Mouse (Mus musculus): ENCODE results near the gene Prrx1.

Prrx1 gene

DNA sequence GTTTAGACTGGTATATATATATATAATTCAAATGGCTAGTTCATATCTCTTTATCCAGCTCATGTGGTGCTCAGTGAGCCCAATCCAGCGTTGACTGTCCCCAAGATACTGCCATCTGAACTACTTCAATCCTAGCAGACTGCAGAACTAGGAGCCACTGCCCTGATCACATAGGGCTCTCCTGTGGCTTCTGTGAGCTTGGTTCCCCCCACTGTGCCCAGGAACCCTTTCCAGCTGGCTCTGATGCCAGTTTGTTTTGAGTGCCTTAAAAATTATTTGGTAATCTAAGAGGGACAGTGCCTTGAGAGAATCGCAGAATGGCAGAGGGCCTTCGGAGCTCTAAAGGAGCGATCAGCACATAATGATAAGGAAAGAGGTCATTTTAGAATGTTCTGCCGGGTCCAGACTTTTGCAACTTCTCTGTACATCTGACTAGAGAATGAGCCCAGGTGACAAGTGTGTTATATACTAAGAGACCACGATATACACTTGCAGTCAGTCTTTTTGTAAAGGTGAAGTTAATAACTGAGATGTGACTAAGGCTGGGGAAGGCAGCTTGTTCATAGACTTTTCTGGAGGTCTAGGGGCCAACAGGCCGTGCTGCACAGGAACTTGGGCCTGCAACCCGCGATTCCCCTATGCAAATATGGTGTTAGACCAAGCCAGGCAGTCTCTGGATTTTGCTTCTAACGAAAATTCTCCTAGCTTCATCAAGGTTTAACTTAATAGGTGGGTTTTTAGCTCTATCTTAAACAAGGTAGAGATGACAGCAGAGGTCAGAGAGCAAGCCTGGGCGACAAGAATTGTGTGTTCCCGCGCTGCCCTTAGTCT is 2.3 kb downstream of the Prrx1 start:
- no peak for DNase-seq

DNA sequence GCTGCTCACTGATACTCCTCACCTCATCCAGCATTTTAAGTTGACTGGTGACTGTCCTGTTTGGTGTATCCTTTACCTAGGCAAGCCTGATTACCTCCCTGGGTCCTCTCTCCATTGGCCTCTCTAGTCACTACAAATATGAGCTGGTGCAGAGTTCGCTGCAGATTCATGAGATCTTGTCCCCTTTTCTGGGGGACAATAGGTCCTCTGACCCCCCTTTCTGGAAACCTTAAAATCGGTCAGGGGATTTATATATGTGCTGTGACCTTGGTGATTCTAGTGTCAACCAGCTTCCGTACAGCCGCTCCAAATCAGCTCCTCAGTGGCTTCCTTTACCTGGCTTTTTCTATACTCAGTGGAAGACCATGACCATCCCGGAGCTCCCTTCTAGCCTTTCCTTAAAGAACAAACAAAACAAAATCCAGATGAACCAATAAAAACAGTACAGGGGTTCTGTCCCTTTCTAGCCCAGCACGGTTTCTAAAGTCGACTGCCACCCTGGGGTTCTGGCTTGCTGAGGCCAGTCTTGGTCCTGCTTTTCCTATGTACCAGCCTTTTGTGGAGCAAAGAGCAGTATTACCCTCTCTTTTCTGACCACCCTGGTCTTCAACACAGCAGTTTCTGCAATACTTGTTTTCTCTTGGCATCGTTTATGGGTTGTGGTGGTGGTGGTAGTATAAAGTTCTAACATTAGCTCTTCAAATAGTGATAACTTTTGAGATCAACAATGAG is 3.3 kb downstream of the Prrx1 start:
- DNase-seq: no peak

DNA sequence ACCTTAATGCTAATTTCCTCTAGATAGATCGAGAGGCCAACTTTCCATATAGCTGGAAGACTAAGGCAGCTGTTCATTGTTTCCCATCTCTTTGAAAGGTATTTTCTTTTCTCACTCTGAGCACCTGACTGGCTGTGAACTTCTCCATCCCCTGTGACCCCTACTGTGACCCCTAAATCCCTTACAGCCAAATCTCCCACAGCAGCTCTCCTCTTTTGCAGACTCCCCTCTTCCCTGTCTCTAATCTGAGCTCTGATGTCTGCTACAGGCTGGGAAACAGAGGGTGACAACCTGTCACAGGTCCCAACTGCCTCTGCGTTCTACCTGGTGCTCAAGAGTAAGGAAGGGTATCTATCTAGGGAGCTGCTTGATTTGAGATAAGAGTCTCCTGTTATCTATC is 4.0 kb downstream of the Prrx1 start:
- no peak for DNase-seq

DNA sequence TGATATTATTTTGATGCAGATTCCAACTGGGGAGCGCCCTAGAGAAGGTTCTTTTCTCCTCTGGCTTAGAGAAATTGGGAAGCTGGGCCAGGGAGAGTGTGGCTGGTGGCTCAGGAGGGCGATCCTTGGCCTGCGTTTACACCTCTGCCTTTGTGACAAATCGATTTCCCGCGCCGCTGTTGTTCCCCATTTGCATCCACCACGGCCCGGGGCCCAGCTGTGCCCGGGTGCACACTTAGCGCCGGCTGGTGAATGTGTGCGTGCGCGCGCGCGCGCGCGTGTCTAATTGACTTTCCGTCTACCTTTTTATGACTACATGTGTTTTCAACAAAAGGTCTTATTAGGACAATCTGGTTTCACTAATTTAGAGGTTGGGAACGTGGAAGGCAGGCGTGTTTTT is 4.9 kb downstream of the Prrx1 start:
- DNase-seq: no peak

DNA sequence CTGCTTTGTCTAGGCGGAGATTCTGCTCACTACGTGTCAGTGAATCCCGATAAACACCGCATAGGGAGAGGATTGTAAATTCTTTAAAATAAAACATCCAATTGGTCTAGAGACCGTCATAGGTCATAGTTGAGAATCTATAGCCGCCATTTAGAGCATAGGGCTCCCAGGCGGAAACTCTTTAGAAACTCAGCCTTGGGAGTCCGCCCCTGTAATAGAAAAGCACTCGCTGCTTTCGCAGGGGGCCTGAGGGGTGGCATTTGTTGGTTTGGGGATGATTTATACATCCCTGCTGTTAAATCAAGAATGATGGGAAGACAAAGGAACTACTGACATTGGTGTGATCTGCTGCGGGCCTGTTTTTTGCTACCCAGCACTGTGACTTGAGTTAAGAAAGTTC is 5.8 kb downstream of the Prrx1 start:
- no peak for DNase-seq

DNA sequence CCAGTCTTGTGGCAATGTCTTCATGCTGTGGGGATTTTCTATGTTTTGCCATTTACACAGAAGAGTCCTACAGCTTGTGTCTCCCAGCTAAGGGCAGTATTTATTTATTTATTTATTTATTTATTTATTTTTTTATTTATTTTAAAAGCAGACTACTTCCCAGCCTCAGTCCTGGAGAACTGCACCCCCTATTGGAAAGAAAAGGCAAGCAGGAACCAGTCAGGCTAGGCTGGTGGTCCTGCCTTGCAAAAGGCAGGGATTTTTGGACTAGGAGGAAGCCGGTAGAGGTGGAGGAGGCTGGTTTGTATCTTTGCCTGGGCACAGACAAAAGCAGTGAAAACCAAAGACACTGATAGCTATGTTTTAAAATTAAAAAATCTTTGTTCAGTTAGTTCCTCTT is 7.6 kb downstream of the Prrx1 start:
- no peak for DNase-seq

DNA sequence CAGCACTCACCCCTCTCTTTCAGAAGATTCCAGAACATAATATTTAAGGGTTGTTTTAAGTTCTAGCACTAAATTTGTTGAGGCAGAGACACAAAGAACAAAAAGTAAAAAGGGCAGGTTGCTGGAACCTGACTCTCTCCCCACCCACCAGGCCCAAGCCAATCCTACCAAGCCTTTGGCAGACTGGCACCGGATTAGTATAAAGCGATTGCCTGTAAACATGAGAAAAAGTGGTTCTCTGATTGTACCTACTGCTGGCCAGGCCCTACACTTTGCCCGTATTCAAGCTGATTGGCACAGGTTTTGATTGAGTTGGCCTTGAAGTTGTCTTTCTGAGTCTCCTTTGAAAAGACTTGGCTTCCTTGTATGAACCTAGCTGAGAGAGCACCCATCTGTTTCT is 8.7 kb downstream of the Prrx1 start:
- no peak for DNase-seq

DNA sequence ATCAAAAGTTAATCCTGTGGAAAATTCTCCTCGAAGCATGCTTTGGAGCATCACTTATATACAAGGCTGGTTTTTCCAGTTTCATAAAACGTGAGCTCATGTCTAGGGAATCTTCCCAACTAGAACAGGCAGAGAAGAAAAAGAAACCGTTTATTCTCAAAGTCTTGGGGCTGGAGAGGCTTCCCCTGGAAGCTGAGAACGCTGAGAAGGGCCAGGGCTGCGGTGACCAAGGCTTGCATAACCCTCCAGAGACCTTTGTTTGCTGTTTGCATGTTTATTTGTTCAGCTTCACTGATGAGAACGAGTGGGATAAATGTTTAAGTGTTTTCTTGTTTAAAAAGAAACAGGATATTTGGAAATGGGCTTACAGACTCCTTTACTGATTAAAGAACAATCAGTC is 11.2 kb downstream of the Prrx1 start:
- DNase-seq: no peak

DNA sequence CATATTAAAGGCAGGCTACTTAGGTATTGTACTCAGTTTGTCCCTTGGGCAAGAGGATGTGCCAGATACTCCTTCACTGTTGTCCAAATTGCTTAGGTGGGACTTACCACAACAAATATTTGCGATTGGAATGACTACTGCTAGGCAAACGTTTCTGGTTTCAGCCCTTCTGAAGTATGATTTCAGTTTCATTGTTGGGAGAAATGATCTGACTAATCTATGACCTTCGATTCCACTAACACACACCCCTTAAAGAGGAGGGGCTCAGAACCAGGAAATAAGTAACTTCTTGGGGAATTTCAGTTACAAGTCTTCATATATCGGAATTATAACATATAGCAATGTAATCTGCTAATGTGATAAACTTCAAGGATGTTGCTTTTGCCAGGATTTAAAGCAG is 20.4 kb downstream of the Prrx1 start:
- DNase-seq: no peak

DNA sequence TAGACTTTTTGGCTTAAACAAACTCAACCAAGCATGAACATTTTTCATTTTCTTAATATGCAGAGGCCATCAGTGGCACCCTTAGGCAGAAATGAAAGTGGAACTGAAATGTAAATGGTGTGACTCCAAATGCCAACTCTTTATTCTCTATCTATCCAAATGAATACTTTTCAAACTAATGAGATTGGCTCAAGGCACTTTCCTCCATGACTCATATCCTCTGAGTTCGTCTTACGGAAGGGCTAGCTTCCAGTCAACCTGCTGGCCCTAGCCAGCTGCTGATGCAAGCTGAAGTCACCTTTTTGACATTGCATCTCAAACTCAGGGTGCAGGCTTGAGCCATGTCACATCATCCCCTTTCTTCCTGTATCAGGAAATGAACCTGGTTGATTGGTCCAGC is 21.6 kb downstream of the Prrx1 start:
- DNase-seq: no peak

DNA sequence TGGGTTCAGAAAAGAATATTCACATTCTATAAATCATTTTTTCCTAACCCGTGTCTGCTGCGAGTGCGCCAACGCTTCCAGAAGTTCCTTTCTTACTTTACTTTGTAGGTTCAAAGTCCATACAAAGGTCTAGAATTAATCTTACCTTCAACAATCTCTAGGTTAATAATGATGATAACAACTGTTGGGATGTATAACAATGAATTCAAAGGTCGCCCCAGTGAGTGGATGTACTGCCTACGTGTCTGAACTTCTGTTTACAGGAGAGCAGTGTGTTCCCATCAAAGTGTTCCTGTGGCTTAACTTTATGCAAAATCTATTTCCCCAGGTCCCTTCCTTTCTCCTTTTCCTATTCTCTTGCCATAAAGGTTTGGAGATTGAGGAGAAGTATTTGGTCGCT is 24.4 kb downstream of the Prrx1 start:
- DNase-seq: no peak

DNA sequence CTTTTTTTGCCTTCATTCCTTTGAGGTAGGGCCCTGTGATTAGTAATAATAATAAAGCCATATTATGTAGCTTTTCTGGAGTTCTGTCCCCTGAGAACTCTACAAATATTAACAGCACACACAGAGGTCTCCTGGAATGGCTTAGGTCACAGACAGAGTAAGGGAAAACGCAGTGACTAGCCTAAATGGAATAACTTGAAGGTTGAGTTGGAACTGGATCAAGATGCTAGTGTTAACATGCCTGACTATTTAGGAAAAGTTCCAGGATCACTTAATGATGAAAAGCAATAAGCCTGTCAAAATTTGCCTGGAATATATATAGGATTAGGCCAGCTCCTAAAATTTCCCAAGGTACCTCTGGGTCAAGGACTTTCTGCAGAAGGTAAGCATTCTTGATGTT is 28.0 kb downstream of the Prrx1 start:
- no peak for DNase-seq

DNA sequence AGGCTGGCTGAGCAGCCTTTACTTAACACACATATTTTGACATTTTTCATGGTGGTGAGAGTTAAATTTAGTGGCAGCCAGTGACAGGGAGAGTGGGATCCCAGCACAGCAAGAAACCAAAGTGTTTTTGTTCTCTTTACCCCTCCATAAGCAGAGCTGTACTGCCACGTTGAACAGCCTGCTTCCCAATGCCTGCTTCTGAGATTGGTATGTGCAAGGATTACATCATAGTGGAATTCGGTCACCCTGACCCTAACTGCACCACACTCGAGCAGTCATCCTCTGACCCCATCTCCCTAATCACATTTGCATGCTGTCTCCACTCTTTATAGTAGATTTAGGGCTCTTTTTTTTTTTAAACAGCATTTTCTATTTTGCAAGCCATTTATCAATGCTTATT is 28.4 kb downstream of the Prrx1 start:
- DNase-seq: peak; percentile 9

DNA sequence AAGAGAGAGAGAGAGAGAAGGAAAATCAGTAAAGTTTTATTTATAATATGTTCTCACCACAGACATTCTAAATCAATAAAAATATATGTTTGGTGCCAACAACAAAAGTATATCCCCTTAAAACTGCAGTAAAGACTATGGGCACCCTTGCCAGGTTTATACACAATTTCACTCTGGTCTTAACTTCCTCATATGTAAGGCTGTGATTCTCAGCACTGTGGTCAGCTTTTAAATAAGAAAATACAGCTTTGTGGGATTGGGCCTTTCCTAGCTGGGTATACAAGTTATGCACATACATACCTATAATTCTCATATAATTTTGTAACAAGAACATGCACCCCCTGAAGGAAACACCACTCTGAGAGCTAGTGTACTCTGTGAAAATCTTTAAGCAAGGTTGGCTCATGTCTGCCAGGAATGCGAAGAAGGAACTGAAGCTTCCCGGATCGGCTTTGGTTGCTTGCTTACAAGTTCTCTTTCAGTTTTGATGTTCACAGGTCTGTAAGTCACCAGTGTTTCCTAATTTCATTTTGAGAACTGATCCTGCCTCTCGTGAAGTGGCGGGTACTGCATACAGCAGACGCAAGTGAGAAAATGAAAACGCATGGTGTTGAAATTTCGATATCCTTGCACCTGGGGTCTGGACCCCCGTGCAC is 29.4 kb downstream of the Prrx1 start:
- DNase-seq: no peak

DNA sequence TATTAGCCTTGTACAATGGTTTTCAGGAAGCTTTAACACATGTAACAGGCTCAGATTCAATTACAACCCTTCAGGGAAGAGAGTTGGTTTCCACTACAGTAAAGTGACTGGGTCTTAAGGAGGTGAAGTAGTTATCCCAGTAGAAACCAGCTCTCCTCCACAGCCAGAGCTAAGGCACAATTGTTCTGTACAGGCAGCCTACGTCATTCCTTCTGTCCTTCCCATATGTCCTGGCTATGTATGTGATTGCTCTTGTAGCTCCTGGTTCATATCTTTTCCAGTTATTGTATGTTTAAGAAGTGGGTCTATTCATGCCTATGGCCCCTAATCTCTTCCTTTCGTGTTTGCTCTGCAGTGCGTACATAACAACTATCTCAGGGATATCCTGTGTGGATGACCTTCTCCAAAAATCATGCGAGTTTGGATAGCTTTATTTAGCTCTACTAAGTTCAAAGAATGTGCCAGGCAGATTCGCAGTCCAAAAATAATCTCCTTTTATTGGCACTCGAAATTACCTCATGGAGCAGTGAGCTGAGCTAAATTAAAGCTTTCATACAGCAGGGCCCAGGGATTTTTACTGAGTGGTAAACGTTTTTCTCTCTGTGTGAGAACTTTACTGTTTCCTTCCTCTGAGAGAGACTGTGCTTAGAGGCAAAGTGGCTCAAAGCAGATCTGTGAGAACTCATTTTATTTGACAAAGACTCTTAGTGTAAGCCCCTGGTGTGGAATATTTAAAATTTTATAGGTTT is 31.9 kb downstream of the Prrx1 start:
- DNase-seq: no peak

DNA sequence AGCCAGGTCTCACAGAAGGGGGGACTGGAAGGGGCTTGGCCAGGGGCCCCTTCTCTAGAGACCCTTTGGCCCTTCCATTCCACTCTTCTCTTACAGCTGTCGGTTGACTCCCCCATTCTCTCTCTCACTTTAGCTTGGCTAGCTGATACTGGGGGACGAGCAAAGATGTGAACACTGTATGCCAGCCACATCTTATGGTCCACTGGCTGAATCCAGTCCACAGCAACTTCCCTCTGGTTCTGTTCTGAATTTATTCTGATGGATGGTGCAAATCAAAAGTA is 32.7 kb downstream of the Prrx1 start:
- DNase-seq: no peak

DNA sequence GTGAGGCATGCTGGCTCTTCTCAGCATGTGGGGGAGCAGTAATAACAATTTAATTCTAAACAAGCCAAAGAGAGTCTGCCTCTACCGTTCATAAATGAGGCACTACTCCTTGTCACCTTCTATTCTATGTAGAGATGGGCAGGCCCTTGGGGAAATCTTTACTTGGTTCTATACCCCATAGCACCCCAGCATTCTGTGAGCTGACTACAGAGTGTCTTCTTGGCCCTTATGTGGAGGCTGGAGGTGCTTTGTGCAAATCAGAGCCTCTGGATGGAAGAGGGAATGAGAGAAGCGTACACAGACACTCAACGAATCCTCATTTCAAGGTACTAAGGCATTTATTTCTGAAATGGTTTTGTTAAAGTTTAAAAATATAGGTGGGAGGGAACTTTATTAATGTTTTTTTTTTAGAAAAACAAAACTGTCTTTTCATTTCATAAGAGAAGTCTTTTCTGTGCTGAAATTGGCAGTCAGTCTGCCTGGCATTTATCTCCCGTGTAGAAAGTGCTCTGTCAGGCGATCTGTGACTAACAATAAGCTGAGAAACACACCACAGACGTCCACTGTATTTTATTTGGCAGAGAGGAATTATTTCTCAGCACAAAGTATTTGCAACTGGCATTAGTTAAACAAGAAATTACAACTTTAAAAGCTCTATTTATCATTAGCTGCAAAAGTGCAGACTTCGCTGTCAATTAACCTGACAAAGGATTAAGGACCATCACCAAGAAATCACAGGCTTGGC is 33.2 kb downstream of the Prrx1 start:
- DNase-seq: no peak

DNA sequence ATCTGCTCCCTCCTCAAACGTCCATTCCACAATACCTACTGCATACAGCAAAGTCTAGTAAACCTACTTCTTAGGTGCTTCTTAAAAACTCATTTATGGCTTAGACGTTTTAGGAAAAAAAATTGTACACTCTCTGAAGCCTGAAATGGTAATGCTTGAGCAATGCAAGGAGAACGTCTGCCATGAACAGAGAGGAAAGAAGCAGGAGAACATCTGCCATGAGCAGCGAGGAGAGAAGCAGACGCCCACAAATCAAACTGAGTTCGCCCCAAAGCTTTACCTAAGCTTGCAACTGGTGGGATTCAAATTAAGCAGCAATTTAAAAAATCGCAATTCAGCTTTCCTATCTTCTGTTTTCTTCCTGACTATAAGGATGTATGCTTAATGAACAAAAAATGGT is 36.4 kb downstream of the Prrx1 start:
- no peak for DNase-seq

DNA sequence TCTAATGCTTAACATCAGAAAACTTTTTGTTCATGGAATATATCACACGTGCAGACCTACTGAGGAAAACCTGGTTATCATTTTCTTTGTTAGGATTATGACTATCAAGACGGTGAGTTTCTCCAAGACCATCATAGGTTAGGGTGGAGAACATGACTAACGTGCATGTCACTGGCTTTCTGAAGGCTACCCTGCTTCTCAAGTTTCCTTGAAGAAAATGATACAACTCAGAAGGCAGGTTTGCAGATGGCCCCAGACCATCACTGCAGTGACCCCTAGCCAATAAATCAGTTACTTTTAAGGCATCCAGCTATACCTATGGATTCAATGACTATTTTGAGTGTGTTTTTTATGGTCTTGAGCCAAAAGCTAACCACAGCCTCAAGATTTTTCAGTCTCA is 38.6 kb downstream of the Prrx1 start:
- no peak for DNase-seq

DNA sequence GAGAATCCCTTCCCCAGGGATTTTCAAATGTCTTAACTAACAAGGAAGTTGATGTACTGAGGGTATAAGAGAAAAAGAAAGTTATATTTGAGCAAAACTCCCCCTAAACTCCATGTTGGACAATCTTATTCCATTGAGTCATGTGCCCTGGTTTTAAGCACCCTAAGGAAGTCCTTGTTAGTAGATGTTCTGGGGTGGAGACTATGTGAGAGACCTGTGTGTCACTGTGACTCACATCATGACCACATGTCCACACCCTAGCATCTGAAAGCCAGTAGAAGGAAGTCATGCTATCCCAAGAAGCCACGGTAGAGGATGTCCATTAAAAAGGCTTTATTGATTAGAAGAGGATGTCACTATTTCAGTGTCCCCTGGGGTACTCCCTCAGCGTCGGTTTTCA is 40.4 kb downstream of the Prrx1 start:
- no peak for DNase-seq

DNA sequence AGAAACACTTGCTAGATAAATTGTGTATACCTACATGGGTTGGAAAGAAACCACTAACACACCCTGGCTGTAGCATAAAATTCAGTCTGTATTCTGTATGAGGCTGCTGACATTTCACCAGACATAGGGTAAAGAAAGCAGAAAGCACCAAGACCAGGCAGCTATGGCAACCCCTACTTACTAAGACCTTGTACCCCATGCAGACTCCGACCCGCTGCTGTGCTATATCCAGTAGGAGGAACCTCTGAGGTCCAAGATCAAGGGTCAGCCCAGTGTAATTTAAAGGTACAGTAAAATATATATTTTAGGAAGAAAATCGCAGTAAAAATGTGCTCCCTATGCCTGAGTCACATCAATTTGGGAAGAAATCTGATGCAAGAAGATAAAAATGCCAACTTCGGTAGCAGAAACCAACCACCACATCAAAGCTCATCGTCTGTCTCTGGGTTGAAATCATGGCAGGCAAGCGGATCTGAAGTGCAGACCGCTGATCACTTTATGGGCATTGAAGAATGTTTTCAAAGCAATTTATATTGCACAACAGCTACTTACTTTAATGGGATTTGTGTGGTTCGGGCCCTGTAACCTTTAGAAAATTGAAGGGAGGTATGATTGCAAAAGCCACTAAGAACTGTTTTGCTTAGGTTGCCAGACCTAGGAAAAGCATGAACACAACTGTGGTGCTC is 46.5 kb downstream of the Prrx1 start:
- DNase-seq: no peak

DNA sequence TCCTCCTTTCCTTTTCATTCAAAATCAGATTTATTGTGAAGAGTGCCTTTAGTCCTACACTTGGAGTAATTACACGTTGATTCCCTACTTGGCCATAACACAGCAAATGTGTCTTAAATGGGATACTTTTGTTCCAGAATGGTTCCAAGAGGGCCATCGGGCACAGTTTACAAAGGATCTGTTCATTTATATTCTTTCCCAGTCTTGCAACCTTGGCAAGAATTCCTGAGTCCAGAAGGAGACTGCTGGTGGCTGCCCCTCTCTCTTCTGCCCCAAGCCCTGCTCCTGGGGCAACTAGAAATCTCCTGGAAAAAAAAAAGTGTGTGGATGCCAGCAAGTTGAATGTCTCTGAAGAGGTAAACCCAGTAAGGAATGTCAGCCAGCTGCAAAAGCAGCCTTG is 56.2 kb downstream of the Prrx1 start:
- no peak for DNase-seq

All from kidney, adult 9 months (tissue).